Mouse (Mus musculus): ENCODE measurements around the gene Brk1. TPM values are rescaled to one million over a fixed set of nuclear protein-coding genes. Genes with fewer than 3 reads are reported as not detected.

Gene Brk1
- total and polyA plus RNA-seq, 2 experiments from 2014 or later: 210 to 284 TPM

GRCm38 (mm10) chr6:113643021-113643420 lies 38.4 kb downstream of the Brk1 start:
- no peaks in the 10 kb centered on the region for H3K36me3 ChIP-seq (ENCODE audit: insufficient read depth, low read length)
- no peak overlapping the region for H3K4me2 ChIP-seq (ENCODE audit: low read depth, low read length, poor library complexity, severe bottlenecking)
- H3K4me1 ChIP-seq (ENCODE audit: insufficient read depth, low read length): no peaks in the 10 kb centered on the region
- H3K27me3 ChIP-seq (ENCODE audit: insufficient read depth, low read length): no peaks in the 10 kb centered on the region
- no peak for ATAC-seq (ENCODE audit: low FRiP score)
- TF ChIP-seq CTCF (IDR thresholded peaks at IDR 0.05): no peak
- H3K9me3 ChIP-seq (ENCODE audit: low read length): no peaks in the 10 kb centered on the region
- no peak for DNase-seq (ENCODE audit: low spot score)
- WGBS: 85% methylated on average over 4 of the region's 4 CpGs
- no peak overlapping the region for H3K4me3 ChIP-seq (ENCODE audit: low read depth, low read length)
- H3K9ac ChIP-seq (replicated peaks; ENCODE audit: low read length, poor library complexity, severe bottlenecking): no peak overlapping the region
- no peak overlapping the region for H3K27ac ChIP-seq (ENCODE audit: low read depth, low read length)

DNA sequence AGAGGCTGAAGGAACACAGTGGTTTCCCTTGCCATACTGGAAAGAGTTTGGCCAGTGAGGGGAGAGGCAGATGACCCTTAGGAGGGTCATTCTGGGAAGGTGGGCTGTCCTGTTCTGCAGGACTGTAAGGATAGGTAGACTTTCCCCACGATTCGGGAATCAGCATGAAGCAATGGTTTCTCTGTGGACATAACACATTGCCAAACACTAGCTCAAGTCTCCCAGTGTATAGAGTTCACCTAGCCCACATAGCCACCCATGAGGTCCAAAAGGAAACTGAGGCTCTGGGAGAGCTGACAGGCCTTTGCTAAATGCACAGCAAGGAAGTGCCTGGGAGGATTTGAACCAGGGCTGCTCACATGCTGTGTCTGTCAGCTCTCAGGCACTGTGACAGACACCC lies 39.4 kb downstream of the Brk1 start:
- no peaks in the 10 kb centered on the region for H3K4me1 ChIP-seq (ENCODE audit: insufficient read depth, low read length)
- H3K27me3 ChIP-seq (ENCODE audit: insufficient read depth, low read length): no peaks in the 10 kb centered on the region
- DNase-seq (ENCODE audit: low spot score): no peak
- no peak overlapping the region for H3K27ac ChIP-seq (ENCODE audit: low read depth, low read length)
- H3K36me3 ChIP-seq (ENCODE audit: insufficient read depth, low read length): no peaks in the 10 kb centered on the region
- H3K4me2 ChIP-seq (ENCODE audit: low read depth, low read length, poor library complexity, severe bottlenecking): no peak overlapping the region
- H3K4me3 ChIP-seq (ENCODE audit: low read depth, low read length): no peak overlapping the region
- TF ChIP-seq CTCF (IDR thresholded peaks at IDR 0.05): no peak
- no peak for ATAC-seq (ENCODE audit: low FRiP score)
- WGBS: 89% methylated on average over 2 of the region's 2 CpGs
- no peak overlapping the region for H3K9ac ChIP-seq (replicated peaks; ENCODE audit: low read length, poor library complexity, severe bottlenecking)
- no peaks in the 10 kb centered on the region for H3K9me3 ChIP-seq (ENCODE audit: low read length)

- Histone ChIP-seq H3K27me3 (ENCODE audit: insufficient read depth, low read length) (no peaks in the 10 kb centered on the region), H3K9me3 (ENCODE audit: low read length) (no peaks in the 10 kb centered on the region), H3K4me1 (ENCODE audit: insufficient read depth, low read length) (no peaks in the 10 kb centered on the region), H3K27ac (ENCODE audit: low read depth, low read length) (no peak overlapping the region), H3K4me3 (ENCODE audit: low read depth, low read length) (no peak overlapping the region), H3K9ac (replicated peaks; ENCODE audit: low read length, poor library complexity, severe bottlenecking) (no peak overlapping the region), H3K36me3 (ENCODE audit: insufficient read depth, low read length) (no peaks in the 10 kb centered on the region), H3K4me2 (ENCODE audit: low read depth, low read length, poor library complexity, severe bottlenecking) (no peak overlapping the region)
- no peak for ATAC-seq (ENCODE audit: low FRiP score)
- whole genome bisulfite sequencing: 87% methylated on average over 8 of the region's 8 CpGs
- no peak for TF ChIP-seq CTCF (IDR thresholded peaks at IDR 0.05)
- DNase-seq (ENCODE audit: low spot score): no peak
These were observed 40.2 kb downstream of the Brk1 start for GRCm38 (mm10) chr6:113644808-113645207.

- Histone ChIP-seq H3K9me3 (ENCODE audit: low read length) (no peaks in the 10 kb centered on the region), H3K27ac (ENCODE audit: low read depth, low read length) (no peak overlapping the region), H3K36me3 (ENCODE audit: insufficient read depth, low read length) (no peaks in the 10 kb centered on the region), H3K4me3 (ENCODE audit: low read depth, low read length) (no peak overlapping the region), H3K27me3 (ENCODE audit: insufficient read depth, low read length) (no peaks in the 10 kb centered on the region), H3K9ac (replicated peaks; ENCODE audit: low read length, poor library complexity, severe bottlenecking) (no peak overlapping the region), H3K4me2 (ENCODE audit: low read depth, low read length, poor library complexity, severe bottlenecking) (no peak overlapping the region), H3K4me1 (ENCODE audit: insufficient read depth, low read length) (no peaks in the 10 kb centered on the region)
- DNase-seq (ENCODE audit: low spot score): no peak
- TF ChIP-seq CTCF (IDR thresholded peaks at IDR 0.05): no peak
- WGBS: 79% methylated on average over 7 of the region's 7 CpGs
- no peak for ATAC-seq (ENCODE audit: low FRiP score)
These were observed 45.0 kb downstream of the Brk1 start for GRCm38 (mm10) chr6:113649346-113650196.

- no peak for TF ChIP-seq CTCF (IDR thresholded peaks at IDR 0.05)
- Histone ChIP-seq H3K36me3 (ENCODE audit: insufficient read depth, low read length) (no peaks in the 10 kb centered on the region), H3K4me3 (ENCODE audit: low read depth, low read length) (no peak overlapping the region), H3K27me3 (ENCODE audit: insufficient read depth, low read length) (no peaks in the 10 kb centered on the region), H3K9me3 (ENCODE audit: low read length) (no peaks in the 10 kb centered on the region), H3K9ac (replicated peaks; ENCODE audit: low read length, poor library complexity, severe bottlenecking) (no peak overlapping the region), H3K27ac (ENCODE audit: low read depth, low read length) (no peak overlapping the region), H3K4me2 (ENCODE audit: low read depth, low read length, poor library complexity, severe bottlenecking) (no peak overlapping the region), H3K4me1 (ENCODE audit: insufficient read depth, low read length) (no peaks in the 10 kb centered on the region)
- DNase-seq (ENCODE audit: low spot score): no peak
- ATAC-seq (ENCODE audit: low FRiP score): no peak
- WGBS: 70% methylated on average over 4 of the region's 4 CpGs
These were observed 45.6 kb downstream of the Brk1 start for GRCm38 (mm10) chr6:113650197-113650640.

GRCm38 (mm10) chr6:113651626-113652025 lies 47.1 kb downstream of the Brk1 start:
- ATAC-seq (ENCODE audit: low FRiP score) (no peak), DNase-seq (ENCODE audit: low spot score) (no peak)
- Histone ChIP-seq H3K9ac (replicated peaks; ENCODE audit: low read length, poor library complexity, severe bottlenecking) (no peak overlapping the region), H3K9me3 (ENCODE audit: low read length) (no peaks in the 10 kb centered on the region), H3K27me3 (ENCODE audit: insufficient read depth, low read length) (no peaks in the 10 kb centered on the region), H3K27ac (ENCODE audit: low read depth, low read length) (no peak overlapping the region), H3K4me2 (ENCODE audit: low read depth, low read length, poor library complexity, severe bottlenecking) (no peak overlapping the region), H3K4me1 (ENCODE audit: insufficient read depth, low read length) (no peaks in the 10 kb centered on the region), H3K4me3 (ENCODE audit: low read depth, low read length) (no peak overlapping the region), H3K36me3 (ENCODE audit: insufficient read depth, low read length) (no peaks in the 10 kb centered on the region)
- no peak for TF ChIP-seq CTCF (IDR thresholded peaks at IDR 0.05)
- WGBS: 66% methylated on average over 3 of the region's 3 CpGs

Measured in midbrain, postnatal 0 days (tissue).